Mouse (Mus musculus): ENCODE measurements around the gene Fbxl18. TPM values are rescaled to one million over a fixed set of nuclear protein-coding genes. Genes with fewer than 3 reads are reported as not detected.
"Not testable (repeated sequence)": the region's sequence is repeated elsewhere in the genome, so short reads cannot be mapped to it uniquely, and the experiment has no call there.

The Fbxl18 gene
- polyA plus RNA-seq, 1 experiment from 2014 or later: 10.3 TPM

- Histone ChIP-seq H3K4me2 (ENCODE audit: low read depth, low read length) (no peak overlapping the region), H3K4me1 (ENCODE audit: control insufficient read depth, insufficient read depth, low read length) (peaks cover 10% of the 10 kb centered on the region), H3K9ac (ENCODE audit: low read depth, low read length) (no peak overlapping the region), H3K27ac (ENCODE audit: low read length) (no peak overlapping the region), H3K36me3 (ENCODE audit: control insufficient read depth, insufficient read depth, low read length) (peaks cover 7% of the 10 kb centered on the region), H3K4me3 (ENCODE audit: low read length) (no peak overlapping the region), H3K9me3 (ENCODE audit: control insufficient read depth, low read length) (no peaks in the 10 kb centered on the region), H3K27me3 (replicated peaks; ENCODE audit: control insufficient read depth, insufficient read depth, low read length) (no peaks in the 10 kb centered on the region)
- ATAC-seq: no peak
- WGBS: 79% methylated on average over 5 of the region's 5 CpGs
Measured at GRCm38 (mm10) chr5:142896713-142897112, 1.5 kb upstream of the Fbxl18 start.

DNA sequence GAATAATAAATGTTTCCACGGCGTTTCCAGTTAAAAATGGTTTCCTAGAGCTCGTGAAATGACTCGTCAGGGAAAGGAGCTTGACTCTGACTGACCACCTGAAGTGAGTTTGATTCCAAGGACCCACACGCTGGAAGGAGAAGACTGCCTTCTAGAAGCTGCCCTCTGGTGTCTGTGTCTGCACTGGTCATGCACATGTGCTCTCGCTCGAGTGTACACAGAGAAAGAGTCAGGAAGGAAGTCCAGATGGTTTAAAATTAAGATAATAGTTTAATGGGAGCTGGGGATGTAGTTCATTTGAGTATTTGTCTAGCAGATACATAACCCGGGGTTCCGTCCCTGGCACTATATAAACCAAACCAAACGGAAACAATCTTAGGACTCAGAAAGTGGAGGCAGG lies 971 bp upstream of the Fbxl18 start:
- Histone ChIP-seq H3K27me3 (replicated peaks; ENCODE audit: control insufficient read depth, insufficient read depth, low read length) (no peaks in the 10 kb centered on the region), H3K4me1 (ENCODE audit: control insufficient read depth, insufficient read depth, low read length) (peaks cover 10% of the 10 kb centered on the region), H3K36me3 (ENCODE audit: control insufficient read depth, insufficient read depth, low read length) (peaks cover 4% of the 10 kb centered on the region; the same call in 1 of the 2 replicates), H3K27ac (ENCODE audit: low read length) (no peak overlapping the region), H3K9ac (ENCODE audit: low read depth, low read length) (no peak overlapping the region), H3K4me3 (ENCODE audit: low read length) (no peak overlapping the region), H3K9me3 (ENCODE audit: control insufficient read depth, low read length) (no peaks in the 10 kb centered on the region), H3K4me2 (ENCODE audit: low read depth, low read length) (0 out of 2 replicates have a peak overlapping the region, but pooled peaks have one; percentile 94)
- 69% methylated on average over 10 of the region's 10 CpGs for WGBS
- no peak for ATAC-seq

GRCm38 (mm10) chr5:142891396-142891795 lies 3.8 kb downstream of the Fbxl18 start:
- Histone ChIP-seq H3K27ac (ENCODE audit: low read length) (no peak overlapping the region), H3K4me1 (ENCODE audit: control insufficient read depth, insufficient read depth, low read length) (peaks cover 7% of the 10 kb centered on the region), H3K9ac (ENCODE audit: low read depth, low read length) (no peak overlapping the region), H3K4me2 (ENCODE audit: low read depth, low read length) (no peak overlapping the region), H3K4me3 (ENCODE audit: low read length) (no peak overlapping the region), H3K27me3 (replicated peaks; ENCODE audit: control insufficient read depth, insufficient read depth, low read length) (no peaks in the 10 kb centered on the region), H3K9me3 (ENCODE audit: control insufficient read depth, low read length) (no peaks in the 10 kb centered on the region), H3K36me3 (ENCODE audit: control insufficient read depth, insufficient read depth, low read length) (peaks cover 8% of the 10 kb centered on the region; the same call in 1 of the 2 replicates)
- WGBS: 75% methylated on average over 6 of the region's 6 CpGs
- ATAC-seq: no peak

DNA sequence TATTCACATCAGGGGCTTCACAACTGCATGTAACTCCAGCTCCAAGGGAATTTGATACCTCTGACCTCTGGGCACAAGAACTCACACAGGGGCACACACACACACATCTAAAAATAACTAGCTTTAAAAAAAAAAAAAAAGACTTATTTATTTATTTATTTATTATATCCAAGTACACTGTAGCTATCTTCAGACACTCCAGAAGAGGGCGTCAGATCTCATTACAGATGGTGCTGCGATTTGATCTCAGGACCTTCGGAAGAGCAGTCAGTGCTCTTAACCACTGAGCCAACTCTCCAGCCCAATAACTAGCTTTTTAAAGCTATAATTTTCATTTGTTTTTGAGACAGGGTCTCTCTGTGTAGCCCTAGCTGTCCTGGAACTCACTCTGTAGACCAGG lies 7.7 kb downstream of the Fbxl18 start:
- H3K27me3 ChIP-seq (replicated peaks; ENCODE audit: control insufficient read depth, insufficient read depth, low read length); H3K4me1 ChIP-seq (ENCODE audit: control insufficient read depth, insufficient read depth, low read length); ATAC-seq; H3K4me3 ChIP-seq (ENCODE audit: low read length); H3K27ac ChIP-seq (ENCODE audit: low read length); H3K4me2 ChIP-seq (ENCODE audit: low read depth, low read length); H3K9me3 ChIP-seq (ENCODE audit: control insufficient read depth, low read length); H3K9ac ChIP-seq (ENCODE audit: low read depth, low read length): not testable (repeated sequence)
- WGBS: 87% methylated on average over 3 of the region's 3 CpGs
- peaks cover 21% of the 10 kb centered on the region for H3K36me3 ChIP-seq (ENCODE audit: control insufficient read depth, insufficient read depth, low read length)

- no peaks in the 10 kb centered on the region for H3K9me3 ChIP-seq (ENCODE audit: control insufficient read depth, low read length)
- H3K4me2 ChIP-seq (ENCODE audit: low read depth, low read length): no peak overlapping the region
- no peak for ATAC-seq
- 91% methylated on average over 20 of the region's 20 CpGs for WGBS
- H3K9ac ChIP-seq (ENCODE audit: low read depth, low read length): no peak overlapping the region
- H3K36me3 ChIP-seq (ENCODE audit: control insufficient read depth, insufficient read depth, low read length): peaks cover 21% of the 10 kb centered on the region
- H3K27ac ChIP-seq (ENCODE audit: low read length): no peak overlapping the region
- H3K27me3 ChIP-seq (replicated peaks; ENCODE audit: control insufficient read depth, insufficient read depth, low read length): no peaks in the 10 kb centered on the region
- no peaks in the 10 kb centered on the region for H3K4me1 ChIP-seq (ENCODE audit: control insufficient read depth, insufficient read depth, low read length)
- H3K4me3 ChIP-seq (ENCODE audit: low read length): no peak overlapping the region
Measured at GRCm38 (mm10) chr5:142886761-142887160, 8.5 kb downstream of the Fbxl18 start.

DNA sequence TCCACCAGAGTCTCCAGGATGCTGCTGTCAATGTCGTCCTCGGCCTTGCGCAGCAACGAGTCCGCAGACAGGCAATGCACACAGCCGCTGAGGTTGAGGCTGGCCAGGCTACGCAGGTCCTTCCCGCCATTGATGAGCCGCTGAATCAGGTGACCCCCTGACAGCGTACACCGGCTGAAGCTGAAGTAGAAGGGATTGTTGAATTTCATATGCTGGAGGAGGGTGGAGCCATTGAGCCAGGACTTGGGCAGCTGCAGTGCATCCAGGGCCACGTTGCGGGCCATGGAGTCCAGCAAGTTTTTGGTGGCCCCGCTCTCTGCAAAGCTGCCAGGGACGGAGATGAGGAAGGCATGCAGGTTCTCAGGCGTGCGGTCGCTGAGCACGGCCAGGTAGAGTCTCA lies 9.0 kb downstream of the Fbxl18 start:
- no peak for ATAC-seq
- WGBS: 95% methylated on average over 19 of the region's 19 CpGs
- H3K9me3 ChIP-seq (ENCODE audit: control insufficient read depth, low read length): no peaks in the 10 kb centered on the region

GRCm38 (mm10) chr5:142882471-142882870 lies 12.8 kb downstream of the Fbxl18 start:
- no peak overlapping the region for H3K9ac ChIP-seq (ENCODE audit: low read depth, low read length)
- H3K4me1 ChIP-seq (ENCODE audit: control insufficient read depth, insufficient read depth, low read length): peaks cover 11% of the 10 kb centered on the region; the same call in 1 of the 2 replicates
- no peaks in the 10 kb centered on the region for H3K27me3 ChIP-seq (replicated peaks; ENCODE audit: control insufficient read depth, insufficient read depth, low read length)
- no peak overlapping the region for H3K4me3 ChIP-seq (ENCODE audit: low read length)
- peaks cover 26% of the 10 kb centered on the region for H3K36me3 ChIP-seq (ENCODE audit: control insufficient read depth, insufficient read depth, low read length)
- H3K4me2 ChIP-seq (ENCODE audit: low read depth, low read length): no peak overlapping the region
- no peak overlapping the region for H3K27ac ChIP-seq (ENCODE audit: low read length)
- WGBS: 88% methylated on average over 11 of the region's 11 CpGs
- ATAC-seq: no peak
- H3K9me3 ChIP-seq (ENCODE audit: control insufficient read depth, low read length): no peaks in the 10 kb centered on the region

More for the DNA sequence above, 9.0 kb downstream of the Fbxl18 start:
- H3K36me3 ChIP-seq (ENCODE audit: control insufficient read depth, insufficient read depth, low read length): peaks cover 21% of the 10 kb centered on the region
- H3K27me3 ChIP-seq (replicated peaks; ENCODE audit: control insufficient read depth, insufficient read depth, low read length): no peaks in the 10 kb centered on the region
- no peak overlapping the region for H3K27ac ChIP-seq (ENCODE audit: low read length)
- H3K4me2 ChIP-seq (ENCODE audit: low read depth, low read length): no peak overlapping the region
- H3K4me1 ChIP-seq (ENCODE audit: control insufficient read depth, insufficient read depth, low read length): 0 out of 2 replicates have a peak, but pooled peaks cover 5% of the 10 kb centered on the region
- H3K9ac ChIP-seq (ENCODE audit: low read depth, low read length): no peak overlapping the region
- no peak overlapping the region for H3K4me3 ChIP-seq (ENCODE audit: low read length)

DNA sequence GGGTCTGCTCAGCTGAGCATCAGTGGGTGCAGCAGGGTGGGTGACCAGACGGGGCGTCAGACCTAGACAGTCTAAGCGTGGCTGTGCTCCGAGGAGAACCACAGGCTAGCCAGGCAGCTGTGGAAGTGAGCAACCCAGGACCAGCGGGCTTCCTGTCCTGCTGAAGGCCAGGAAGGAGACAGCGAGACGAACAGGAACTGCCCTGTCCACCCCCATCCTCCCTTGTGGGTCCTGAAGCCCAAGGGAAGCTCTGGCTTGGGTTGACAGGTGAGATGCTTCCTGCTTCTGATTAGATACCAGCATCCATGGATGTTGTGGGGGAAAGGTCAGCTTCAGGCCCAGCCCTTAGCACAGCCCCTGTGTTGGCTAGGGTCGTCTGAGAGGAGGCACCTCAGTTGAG lies 13.3 kb downstream of the Fbxl18 start:
- Histone ChIP-seq H3K4me3 (ENCODE audit: low read length) (no peak overlapping the region), H3K9me3 (ENCODE audit: control insufficient read depth, low read length) (no peaks in the 10 kb centered on the region), H3K36me3 (ENCODE audit: control insufficient read depth, insufficient read depth, low read length) (peaks cover 24% of the 10 kb centered on the region), H3K4me1 (ENCODE audit: control insufficient read depth, insufficient read depth, low read length) (peaks cover 11% of the 10 kb centered on the region; the same call in 1 of the 2 replicates), H3K4me2 (ENCODE audit: low read depth, low read length) (no peak overlapping the region), H3K9ac (ENCODE audit: low read depth, low read length) (no peak overlapping the region; the same call in 1 of the 2 replicates), H3K27me3 (replicated peaks; ENCODE audit: control insufficient read depth, insufficient read depth, low read length) (no peaks in the 10 kb centered on the region), H3K27ac (ENCODE audit: low read length) (peak overlapping the region; percentile 14)
- 75% methylated on average over 8 of the region's 8 CpGs for WGBS
- ATAC-seq: no peak

- H3K36me3 ChIP-seq (ENCODE audit: control insufficient read depth, insufficient read depth, low read length): peaks cover 20% of the 10 kb centered on the region
- H3K27ac ChIP-seq (ENCODE audit: low read length): peak overlapping the region; percentile 57
- H3K4me2 ChIP-seq (ENCODE audit: low read depth, low read length): no peak overlapping the region
- H3K9ac ChIP-seq (ENCODE audit: low read depth, low read length): peak overlapping the region; percentile 45
- no peak overlapping the region for H3K4me3 ChIP-seq (ENCODE audit: low read length)
- peaks cover 11% of the 10 kb centered on the region; the same call in 1 of the 2 replicates for H3K4me1 ChIP-seq (ENCODE audit: control insufficient read depth, insufficient read depth, low read length)
- ATAC-seq: 0 out of 2 replicates have a peak, but pooled peaks have one; percentile 19
- H3K9me3 ChIP-seq (ENCODE audit: control insufficient read depth, low read length): no peaks in the 10 kb centered on the region
- H3K27me3 ChIP-seq (replicated peaks; ENCODE audit: control insufficient read depth, insufficient read depth, low read length): no peaks in the 10 kb centered on the region
- WGBS: 32% methylated on average over 13 of the region's 13 CpGs
Measured at GRCm38 (mm10) chr5:142880806-142881516, 14.3 kb downstream of the Fbxl18 start.

Data from intestine, embryonic 16.5 days (tissue).